Mouse (Mus musculus) spleen, adult 2 months (tissue): Measurements from ENCODE around the gene Grin1.

Source experiments
- CTCF ChIP-seq: fragments of 200-500 bp; IDR thresholded peaks from 2 replicates; pipeline ENCODE4 v1.5.1; 2011; ENCODE audit warnings: mild to moderate bottlenecking, inconsistent platforms; ENCODE audit not compliant: insufficient read depth, insufficient read length, insufficient replicate concordance; ENCODE audit errors: extremely low read depth
- POLR2A ChIP-seq: fragments of 200-500 bp; IDR thresholded peaks from 2 replicates; pipeline ENCODE4 v1.6.1; 2011; ENCODE audit warnings: low read depth, low read length, inconsistent platforms

DNA sequence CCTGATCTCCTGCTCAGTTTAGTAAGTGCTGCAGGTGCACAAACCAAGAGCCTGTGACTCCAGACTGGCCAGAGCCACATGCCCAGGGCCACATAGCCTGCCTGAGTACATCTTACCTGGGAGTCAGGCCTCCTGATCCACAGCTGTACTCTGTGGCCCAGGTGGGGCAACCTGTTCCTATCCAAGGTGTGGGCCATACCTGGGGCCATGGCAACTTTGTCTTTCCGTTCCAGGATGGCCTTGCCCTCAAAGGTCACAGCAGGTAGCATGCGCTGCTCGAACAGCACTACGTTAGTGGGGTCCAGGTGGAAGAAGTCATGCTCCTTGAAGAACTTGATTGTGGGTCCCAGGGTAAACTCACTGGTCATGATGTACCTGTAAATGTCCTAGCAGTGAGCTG is 45.3 kb upstream of the Grin1 start:
- TF ChIP-seq POLR2A: no peak
- TF ChIP-seq CTCF: no peak
